Mouse (Mus musculus): ENCODE results near the gene Mthfsd. TPM values are rescaled to one million over a fixed set of nuclear protein-coding genes. Genes with fewer than 3 reads are reported as not detected.
A peak's percentile ranks its signal among the peaks of the same experiment; 100 is the strongest.
"Not testable (repeated sequence)": the region's sequence is repeated elsewhere in the genome, so short reads cannot be mapped to it uniquely, and the experiment has no call there.

Mthfsd gene
- total RNA-seq (2014; fragmentation: Nextera tagmentation) (38.9 and 45.1 TPM in 2 replicates), total RNA-seq (2017) (14.9 and 16.4 TPM in 2 replicates)

- peak; percentile 87 for ATAC-seq (replicated peaks; ENCODE audit: poor library complexity, severe bottlenecking)
Observed at GRCm38 (mm10) chr8:121107668-121108656, at the start of gene Mthfsd. Mthfsd (minus strand) TSS chr8:121108392.

DNA sequence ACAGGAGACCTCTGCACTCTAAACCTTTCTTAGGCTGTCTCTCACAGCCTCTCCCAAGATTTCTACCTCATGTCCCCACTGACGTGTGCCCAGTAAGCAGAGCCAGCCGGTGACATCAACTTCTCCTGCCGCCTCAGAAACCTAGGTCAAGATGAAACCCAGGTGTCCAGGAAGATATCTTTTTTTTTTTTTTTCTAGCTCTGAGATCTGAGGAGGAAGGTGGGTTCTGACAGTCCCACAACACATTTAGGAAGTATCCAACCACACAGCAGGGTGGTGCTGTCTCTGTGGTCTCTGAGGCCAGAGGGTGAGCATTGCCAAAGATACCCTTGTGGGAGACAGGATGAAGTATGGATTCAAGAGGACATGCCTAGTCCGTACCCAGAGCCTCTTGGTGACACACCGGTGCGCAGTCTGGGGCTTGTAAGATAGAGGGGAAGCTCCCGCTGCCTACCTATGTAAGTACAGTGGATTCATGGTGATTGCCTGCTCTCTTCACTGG is 48.8 kb upstream of the Mthfsd start:
- peak; percentile 50; the same call in 1 of the 2 replicates for ATAC-seq (replicated peaks; ENCODE audit: poor library complexity, severe bottlenecking)

DNA sequence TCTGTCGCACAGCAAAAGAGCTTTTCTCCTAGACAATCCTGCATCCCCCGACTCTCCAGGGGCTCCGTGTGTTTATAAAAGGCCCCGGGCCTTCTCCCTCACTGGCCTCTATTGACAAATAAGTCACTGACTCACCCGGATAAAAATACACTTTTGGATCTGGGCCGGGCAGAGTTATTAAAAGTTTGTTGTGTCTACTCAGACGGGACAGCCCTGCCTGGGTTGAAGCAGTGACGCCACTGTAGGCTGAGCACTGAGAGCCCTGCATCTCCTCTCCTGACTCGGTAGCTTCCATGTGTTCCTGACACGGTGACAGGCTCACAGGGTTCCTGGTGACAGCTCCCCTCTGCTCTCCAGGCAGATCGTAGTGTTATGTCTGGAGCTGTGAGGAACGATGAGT is 44.2 kb upstream of the Mthfsd start:
- no peak for ATAC-seq (replicated peaks; ENCODE audit: poor library complexity, severe bottlenecking)

DNA sequence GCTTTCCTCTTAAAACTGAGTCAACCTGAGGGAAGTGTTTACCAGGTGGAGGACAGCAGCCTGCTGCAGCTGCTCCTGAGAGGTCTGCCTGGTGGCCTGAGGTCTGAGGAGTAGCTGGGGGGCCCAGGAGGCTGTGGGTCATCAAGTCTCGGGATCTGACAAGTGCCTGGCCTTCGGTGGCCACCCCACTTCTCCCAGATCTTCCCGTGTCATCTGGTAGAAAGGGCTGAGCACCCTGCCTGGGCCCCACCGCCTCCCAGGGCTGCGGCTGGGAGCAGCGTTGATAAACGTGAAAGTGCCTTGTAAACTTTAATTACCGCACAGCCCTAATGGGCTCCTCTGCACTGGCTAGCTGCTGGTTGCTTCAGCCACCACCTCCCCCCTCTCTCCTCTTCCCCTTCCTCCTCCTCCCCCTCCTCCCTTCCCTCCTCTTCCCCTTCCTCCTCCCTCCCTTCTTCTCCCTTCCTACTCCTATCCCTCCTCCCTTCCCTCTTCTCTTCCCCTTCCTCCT is 40.4 kb upstream of the Mthfsd start:
- ATAC-seq (replicated peaks; ENCODE audit: poor library complexity, severe bottlenecking) = no peak

- ATAC-seq (replicated peaks; ENCODE audit: poor library complexity, severe bottlenecking) = not testable (repeated sequence)
Observed at GRCm38 (mm10) chr8:121145457-121146134, 37.4 kb upstream of the Mthfsd start.

- no peak for ATAC-seq (replicated peaks; ENCODE audit: poor library complexity, severe bottlenecking)
Observed at GRCm38 (mm10) chr8:121136856-121137255, 28.7 kb upstream of the Mthfsd start.

DNA sequence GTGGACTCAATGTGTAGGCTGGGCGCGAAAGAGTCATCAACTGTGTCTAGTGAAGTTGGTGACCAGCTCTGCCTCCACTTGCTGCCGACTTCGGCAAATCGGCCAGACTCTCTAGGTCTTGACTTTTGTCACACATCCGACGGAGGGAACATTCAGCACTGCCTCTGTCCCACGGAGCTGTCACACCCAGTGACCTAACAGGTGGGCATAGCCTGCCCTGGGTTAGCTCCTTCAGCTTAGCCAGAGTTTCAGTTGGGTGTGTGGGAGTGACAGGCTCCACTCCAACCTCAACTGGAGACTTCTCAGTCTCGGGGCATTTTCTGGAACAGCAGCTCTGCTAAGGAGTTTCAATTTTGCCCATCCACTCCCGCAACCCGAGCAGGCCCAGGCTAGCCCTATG is 26.3 kb upstream of the Mthfsd start:
- ATAC-seq (replicated peaks; ENCODE audit: poor library complexity, severe bottlenecking) = no peak

DNA sequence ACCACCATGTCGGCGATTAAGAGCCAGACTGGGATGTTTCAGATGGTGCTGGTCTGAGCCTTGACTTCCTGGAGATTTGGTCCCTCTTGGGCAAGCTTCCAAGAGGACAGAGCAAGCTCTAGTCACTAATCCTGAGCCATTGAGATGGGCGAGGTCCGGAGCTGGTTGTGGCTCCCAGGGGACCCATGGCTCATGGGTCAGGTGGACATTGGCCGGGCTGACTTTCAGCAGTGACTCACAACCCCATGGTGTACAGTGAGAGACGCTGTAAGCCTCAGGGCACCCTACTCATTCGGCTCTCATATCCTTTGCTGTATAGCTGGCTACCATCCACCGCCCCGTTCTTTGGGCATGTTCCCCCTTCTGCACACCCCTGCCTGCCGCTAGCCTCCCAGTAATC is 25.9 kb upstream of the Mthfsd start:
- no peak for ATAC-seq (replicated peaks; ENCODE audit: poor library complexity, severe bottlenecking)

DNA sequence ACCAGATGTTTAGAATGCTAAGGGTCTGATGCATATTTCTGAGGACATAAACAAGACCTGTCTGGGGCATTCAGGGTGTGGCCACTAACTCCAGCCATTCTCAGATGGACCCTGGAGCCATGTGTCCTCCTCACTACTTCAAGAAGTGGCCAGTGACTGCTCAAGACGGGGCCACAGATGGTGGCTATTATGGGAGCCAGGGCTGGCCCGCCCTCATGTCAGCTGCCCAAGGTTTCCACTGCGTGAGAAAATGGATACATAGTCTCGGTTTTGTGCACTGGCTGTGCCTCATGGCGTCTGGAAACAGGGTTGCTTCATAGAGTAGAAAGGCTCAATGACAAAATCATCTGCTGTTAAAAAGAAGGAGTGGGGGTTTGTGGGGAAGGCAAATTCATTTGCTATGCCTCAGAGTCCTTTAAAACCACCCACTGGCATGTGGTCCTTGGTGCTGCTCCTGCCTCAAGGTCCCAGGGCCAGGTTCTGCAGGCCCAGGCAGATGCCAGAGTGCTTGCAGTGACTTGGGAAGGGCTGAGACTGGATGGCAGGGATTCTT is 24.8 kb upstream of the Mthfsd start:
- ATAC-seq (replicated peaks; ENCODE audit: poor library complexity, severe bottlenecking) = no peak

- 0 out of 2 replicates have a peak, but pooled peaks have one; percentile 41 for ATAC-seq (replicated peaks; ENCODE audit: poor library complexity, severe bottlenecking)
Observed at GRCm38 (mm10) chr8:121130522-121130921, 22.3 kb upstream of the Mthfsd start.

- no peak for ATAC-seq (replicated peaks; ENCODE audit: poor library complexity, severe bottlenecking)
Observed at GRCm38 (mm10) chr8:121129265-121129940, 21.2 kb upstream of the Mthfsd start.

GRCm38 (mm10) chr8:121128531-121129264 is 20.5 kb upstream of the Mthfsd start:
- ATAC-seq (replicated peaks; ENCODE audit: poor library complexity, severe bottlenecking) = no peak

DNA sequence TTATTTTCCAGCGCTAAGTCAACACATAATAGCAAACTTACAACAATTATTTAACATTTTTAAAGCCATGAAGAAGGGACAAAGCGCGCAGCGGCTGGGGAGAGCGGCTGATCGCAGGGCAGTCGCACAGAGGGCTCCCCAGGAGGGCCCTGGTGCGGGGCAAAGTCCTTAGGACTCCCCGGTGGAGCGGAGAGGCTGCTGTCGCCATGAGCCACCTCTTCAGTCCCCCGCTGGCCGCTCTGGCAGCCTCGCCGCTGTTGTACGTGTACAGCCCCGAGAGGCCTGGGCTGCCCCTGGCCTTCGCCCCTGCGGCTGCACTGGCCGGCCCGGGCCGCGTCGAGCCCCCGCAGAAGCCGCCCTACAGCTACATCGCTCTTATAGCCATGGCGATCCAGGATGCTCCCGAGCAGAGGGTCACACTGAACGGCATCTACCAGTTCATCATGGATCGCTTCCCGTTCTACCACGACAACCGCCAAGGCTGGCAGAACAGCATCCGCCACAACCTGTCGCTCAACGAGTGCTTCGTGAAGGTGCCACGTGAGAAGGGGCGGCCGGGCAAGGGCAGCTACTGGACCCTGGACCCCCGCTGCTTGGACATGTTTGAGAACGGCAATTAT is 19.7 kb upstream of the Mthfsd start, which contains the start of gene Foxl1:
Gene Foxl1 (plus strand): TSS at position 185 of the 620 bp plus-strand sequence.
- ATAC-seq (replicated peaks; ENCODE audit: poor library complexity, severe bottlenecking) = no peak

GRCm38 (mm10) chr8:121127291-121127701 is 19.1 kb upstream of the Mthfsd start:
- ATAC-seq (replicated peaks; ENCODE audit: poor library complexity, severe bottlenecking) = no peak

DNA sequence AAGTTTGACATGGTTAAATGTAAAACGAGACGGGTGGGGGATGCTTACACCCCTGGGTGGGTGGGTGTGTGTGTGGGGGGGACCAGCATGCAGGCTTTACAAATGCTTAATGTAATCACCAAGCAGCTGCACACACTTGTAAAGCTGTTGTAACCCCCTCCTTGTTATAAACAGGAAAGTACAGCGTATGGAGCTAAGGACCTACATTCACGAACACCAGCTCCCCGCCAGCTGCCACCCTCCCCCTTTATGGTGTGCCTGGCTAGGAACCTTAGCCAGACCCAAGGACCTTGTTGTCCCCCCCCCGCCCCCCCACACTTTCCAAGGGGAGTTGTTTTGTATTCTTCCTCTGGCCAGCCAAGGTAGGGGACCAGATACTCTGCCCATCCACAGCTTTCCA is 18.5 kb upstream of the Mthfsd start:
- no peak for ATAC-seq (replicated peaks; ENCODE audit: poor library complexity, severe bottlenecking)

DNA sequence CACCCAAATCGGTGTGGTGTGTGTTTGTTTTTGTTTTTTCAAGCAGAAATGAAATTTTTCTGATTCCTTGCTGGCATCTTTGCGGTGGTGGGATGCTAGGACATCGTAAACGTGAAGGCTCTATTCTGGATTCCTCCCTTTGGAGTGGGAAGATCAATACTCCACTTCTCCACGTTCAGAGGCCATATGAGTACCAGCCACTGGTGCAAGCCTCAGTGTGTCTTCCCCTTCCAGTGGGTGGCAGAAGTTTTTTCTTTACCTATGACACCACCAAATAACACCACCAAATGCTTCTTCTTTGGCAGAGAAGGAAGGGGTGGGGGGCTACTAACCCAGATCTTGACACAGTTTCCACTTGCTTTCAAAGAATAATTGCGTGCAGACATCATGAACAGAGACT is 18.0 kb upstream of the Mthfsd start:
- no peak for ATAC-seq (replicated peaks; ENCODE audit: poor library complexity, severe bottlenecking)

- ATAC-seq (replicated peaks; ENCODE audit: poor library complexity, severe bottlenecking) = peak; percentile 76
Observed at GRCm38 (mm10) chr8:121125311-121125876, 17.2 kb upstream of the Mthfsd start.

DNA sequence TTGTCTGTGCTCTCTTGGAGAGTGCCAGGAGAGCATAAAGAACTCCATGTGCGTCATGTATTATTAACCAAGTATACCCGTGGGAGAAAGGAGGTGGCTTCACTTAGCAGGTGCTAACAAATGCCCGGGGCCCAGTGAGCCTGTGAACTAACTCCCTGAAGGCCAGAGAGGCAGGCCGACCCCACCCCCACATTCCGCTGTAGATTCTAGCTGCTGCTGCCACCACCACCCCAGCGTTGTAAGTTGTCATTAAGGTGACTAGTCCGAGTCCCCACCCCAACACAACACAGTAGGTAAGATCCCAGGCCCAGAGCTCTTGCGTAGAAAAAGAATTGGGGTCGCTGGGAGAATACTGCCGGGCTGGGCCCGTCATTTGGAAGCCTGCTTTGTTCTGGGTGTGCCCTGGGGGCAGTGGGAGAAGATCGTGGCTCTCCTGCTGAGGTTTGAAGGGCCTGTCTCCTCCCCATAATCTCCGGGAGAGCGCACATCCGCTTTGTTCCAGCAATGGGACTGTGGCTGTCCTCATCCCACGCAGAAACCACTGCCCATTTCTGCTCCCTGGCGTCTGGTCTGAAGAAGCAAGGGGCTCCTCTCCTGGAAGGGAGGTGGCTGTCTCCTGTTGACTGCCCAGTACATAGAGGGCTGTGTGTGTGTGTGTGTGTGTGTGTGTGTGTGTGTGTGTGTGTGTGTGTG is 16.5 kb upstream of the Mthfsd start:
- ATAC-seq (replicated peaks; ENCODE audit: poor library complexity, severe bottlenecking) = no peak
